Mouse (Mus musculus): ENCODE measurements around the gene Zdhhc22.

DNA sequence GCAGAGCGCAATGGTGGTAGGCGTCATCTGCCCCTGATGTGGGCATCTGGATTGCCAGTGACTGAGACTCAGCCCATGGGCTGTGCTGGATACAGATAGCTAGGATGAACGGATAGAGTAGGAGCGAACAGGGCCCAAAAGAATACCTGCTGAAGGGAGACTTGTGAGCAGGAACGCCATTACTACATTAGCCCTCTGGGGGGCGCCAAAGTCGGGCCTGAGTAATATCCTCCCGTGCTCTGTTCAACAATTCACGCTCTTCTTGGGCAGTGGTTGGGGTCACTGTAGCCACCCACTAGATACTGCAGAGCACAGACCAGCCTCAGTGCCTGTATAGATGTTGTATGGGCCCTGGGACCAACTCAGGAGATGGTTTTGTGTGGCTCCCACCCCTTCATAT lies 9.1 kb downstream of the Zdhhc22 start:
- no peak for TF ChIP-seq EP300 (IDR thresholded peaks at IDR 0.05; ENCODE audit: low read depth)
- TF ChIP-seq CTCF (IDR thresholded peaks at IDR 0.05; ENCODE audit: low read depth): peak; percentile 36; the same call in 1 of the 2 replicates

Measured in heart, postnatal 0 days (tissue).